Mouse (Mus musculus) C2C12 (cell line): ENCODE results near the gene Nos1.

Experiments used
- CTCF ChIP-seq: IDR thresholded peaks from one replicate; pipeline ENCODE4 v1.5.1; 2011; ENCODE audit not compliant: control insufficient read depth, insufficient read depth, insufficient read length
- MYOG ChIP-seq: IDR thresholded peaks from one replicate; pipeline ENCODE4 v1.6.1; 2011; ENCODE audit not compliant: control insufficient read depth, insufficient read length; ENCODE audit errors: extremely low read depth

DNA sequence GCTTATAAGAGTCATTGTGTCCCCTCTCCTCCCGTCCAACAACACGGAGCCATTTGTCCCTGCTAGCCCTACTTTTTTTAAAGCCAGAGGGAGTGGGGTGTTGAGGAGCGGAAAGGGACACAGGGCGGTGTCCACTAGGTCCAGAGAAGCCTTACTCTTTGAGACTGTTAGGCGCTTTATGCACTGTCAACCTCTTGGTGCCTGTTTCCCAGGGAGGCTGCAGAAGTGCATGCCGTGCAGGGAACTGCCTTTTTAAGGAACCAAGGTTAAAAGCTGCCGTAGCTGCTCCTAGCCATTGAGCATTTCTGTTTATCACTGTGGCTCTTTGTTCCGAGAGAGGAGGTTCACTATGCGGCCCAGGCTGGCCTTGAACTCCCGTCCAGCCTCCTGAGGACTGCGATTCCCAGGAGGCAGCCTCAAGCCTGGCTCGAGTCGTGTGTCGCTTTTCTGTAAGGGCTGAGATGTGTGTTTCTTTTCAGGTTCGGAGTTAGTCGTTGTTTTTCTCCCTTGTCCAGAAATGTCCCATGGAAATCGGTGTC lies 197.4 kb downstream of the Nos1 start:
- TF ChIP-seq CTCF (no peak), MYOG (no peak)
